Mouse (Mus musculus): ENCODE data around the gene Retreg1.
"Not testable (repeated sequence)": the region's sequence is repeated elsewhere in the genome, so short reads cannot be mapped to it uniquely, and the experiment has no call there.

The Retreg1 gene

DNA sequence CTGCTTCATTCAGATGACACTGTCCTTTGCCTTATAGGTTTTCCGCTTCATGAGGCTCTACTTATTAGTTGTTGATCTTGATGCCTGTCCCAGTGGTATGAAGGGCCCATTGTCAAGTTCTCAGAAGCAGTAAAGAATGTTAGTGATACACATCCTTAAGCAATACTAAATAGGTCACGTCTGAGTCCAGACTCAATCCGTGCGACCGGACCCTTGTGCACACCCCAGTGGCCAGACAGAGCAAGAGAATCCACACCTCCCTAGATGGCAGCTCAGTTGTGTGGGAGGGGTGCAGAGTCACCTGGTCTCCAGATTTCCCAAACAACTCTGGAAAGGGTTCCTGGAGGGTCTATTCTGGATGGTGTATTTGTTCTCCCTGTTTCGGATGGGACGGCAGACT lies 103.5 kb downstream of the Retreg1 start:
- DNase-seq (ENCODE audit: low read depth, low spot score), result no peak

- no peak for DNase-seq (ENCODE audit: low read depth, low spot score)
Measured at GRCm38 (mm10) chr15:25947383-25947782, 104.4 kb downstream of the Retreg1 start.

DNA sequence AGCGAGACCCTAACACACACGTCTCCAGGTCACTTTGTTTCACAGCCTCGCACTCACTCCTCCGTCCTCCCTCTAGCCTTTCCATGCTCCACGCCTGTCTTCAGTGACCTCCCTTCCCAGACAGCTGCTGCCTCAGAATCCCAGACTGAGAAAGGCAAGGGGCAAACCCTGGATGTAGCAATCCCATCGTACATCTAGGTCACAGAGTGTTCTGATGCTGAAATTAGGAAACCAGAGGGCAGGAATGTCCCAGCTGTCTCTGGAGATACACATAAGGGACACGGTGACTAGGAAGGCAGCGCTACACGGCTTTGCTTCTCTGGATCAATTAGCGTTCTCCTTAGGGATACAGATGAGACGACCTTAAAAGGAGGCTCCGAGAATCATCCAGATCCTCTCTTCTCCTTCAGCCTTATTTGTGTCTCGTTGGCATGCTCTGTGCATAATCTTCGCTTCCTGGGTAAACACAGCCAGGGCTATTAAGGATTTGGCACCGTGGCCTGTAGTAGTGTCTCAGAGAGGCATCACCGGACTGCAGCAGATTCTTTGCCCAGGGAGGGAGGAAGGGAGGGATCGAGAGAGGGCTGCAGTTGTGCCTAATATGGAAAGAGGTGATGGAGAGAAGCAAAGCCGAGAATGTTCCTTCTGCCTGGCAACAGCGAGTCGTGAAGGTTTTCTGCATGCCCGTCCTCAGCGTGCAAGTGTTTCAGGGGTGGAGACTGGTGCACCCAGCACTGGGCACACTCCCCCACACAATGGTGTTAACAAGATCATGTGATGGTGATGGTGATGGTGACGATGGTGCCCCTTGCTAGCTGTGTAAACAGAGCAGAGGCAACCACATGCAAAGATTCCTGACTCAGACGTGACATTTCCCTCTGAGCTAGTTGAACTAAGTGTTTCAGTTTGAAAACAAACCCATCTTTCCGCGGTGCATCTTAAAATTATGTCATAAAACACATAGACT lies 105.6 kb downstream of the Retreg1 start:
- DNase-seq (ENCODE audit: low read depth, low spot score), result no peak

DNA sequence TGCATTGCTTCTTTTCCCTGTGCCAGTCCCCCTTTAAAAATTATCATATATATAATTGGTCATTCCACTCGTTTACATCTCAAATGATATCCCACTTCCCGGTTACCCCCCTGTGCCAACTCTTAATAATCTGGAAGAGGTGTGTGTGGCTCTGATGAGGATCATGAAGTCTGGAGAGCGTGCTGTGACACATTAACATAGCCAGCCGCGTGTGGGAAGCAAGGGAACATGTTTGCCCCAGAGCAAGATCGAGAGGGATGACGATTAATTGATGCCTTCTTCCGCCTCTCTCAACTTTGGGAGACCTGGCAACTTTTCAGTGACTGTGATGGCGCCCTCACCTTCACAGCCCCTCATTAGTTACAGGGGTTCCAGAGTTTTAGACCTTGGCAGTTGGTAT lies 106.7 kb downstream of the Retreg1 start:
- DNase-seq (ENCODE audit: low read depth, low spot score), result no peak

GRCm38 (mm10) chr15:25950584-25950983 lies 107.6 kb downstream of the Retreg1 start:
- no peak for DNase-seq (ENCODE audit: low read depth, low spot score)

- DNase-seq (ENCODE audit: low read depth, low spot score), result no peak
Measured at GRCm38 (mm10) chr15:25951037-25951436, 108.1 kb downstream of the Retreg1 start.

DNA sequence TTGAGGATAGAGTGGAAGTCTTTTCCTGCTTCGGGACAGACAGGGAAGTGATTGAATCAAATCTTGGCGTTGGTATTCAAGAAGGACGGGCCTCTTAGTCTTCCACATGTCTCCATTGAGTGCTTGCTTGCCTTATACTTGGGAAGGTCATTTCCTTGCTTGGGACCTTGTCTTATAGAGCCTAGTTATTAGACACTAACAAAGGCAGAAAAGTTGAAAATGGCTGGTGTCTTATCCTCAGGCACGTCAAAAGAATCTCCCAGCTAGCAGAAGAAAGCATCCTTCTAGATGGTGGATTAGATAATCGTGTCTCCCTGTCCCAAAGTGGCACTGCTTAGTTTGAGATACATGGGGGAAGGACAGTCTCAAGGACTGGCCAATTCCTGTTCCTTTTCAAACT lies 113.0 kb downstream of the Retreg1 start:
- no peak for DNase-seq (ENCODE audit: low read depth, low spot score)

DNA sequence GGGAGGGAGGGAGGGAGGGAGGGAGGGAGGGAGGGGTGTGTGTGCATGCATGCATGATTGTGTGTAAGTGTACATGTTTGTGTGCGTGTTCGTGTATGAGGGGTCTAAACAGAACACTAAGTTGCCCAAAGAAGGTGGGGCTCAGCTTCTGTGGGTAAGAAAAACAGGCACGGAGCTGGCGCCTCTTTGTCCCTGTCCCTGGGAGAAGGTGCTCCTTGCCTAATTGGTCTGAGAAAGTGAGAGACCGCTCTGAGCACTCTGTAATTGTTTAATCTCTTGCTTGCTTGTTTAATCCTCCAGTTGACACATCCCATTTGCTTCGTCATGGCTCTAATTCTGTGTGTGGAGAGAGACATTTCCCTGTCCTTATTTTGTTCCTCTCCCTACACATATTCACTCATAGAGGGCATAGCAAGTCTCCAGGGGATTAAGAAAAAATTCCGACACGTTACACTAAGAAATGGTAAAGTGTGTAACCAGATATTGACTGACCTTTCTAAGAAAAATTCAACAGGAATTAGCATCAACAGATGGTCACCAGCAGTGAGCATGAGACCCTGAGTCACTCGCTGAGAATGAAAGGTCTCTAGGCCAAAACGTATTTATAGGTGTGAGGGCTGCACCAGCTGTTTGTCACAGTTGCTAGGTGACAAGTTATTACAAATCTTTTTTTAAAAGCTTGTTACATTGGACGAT lies 113.6 kb downstream of the Retreg1 start:
- DNase-seq (ENCODE audit: low read depth, low spot score), result no peak

- DNase-seq (ENCODE audit: low read depth, low spot score), result no peak
Measured at GRCm38 (mm10) chr15:25957651-25958050, 114.7 kb downstream of the Retreg1 start.

- no peak for DNase-seq (ENCODE audit: low read depth, low spot score)
Measured at GRCm38 (mm10) chr15:25959375-25959774, 116.4 kb downstream of the Retreg1 start.

DNA sequence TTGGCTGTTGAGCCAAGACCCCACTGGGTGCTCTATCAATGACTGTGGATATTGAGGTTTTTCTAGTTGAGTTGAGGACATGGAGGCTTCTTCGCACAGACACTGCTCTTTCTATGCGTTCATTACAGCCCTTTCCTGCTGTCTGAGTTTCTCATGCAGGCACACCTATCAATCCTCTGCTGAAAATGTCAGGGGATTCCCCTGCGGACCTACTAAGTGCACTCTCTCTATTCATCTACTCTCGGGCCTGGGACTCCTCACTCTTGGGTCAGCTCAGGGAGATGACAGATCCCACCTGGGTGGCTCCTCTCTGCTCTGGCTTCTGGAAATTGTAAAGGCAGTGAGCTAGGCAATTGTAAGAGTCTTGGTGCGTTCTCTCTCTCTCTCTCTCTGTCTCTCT lies 117.3 kb downstream of the Retreg1 start:
- DNase-seq (ENCODE audit: low read depth, low spot score), result no peak

DNA sequence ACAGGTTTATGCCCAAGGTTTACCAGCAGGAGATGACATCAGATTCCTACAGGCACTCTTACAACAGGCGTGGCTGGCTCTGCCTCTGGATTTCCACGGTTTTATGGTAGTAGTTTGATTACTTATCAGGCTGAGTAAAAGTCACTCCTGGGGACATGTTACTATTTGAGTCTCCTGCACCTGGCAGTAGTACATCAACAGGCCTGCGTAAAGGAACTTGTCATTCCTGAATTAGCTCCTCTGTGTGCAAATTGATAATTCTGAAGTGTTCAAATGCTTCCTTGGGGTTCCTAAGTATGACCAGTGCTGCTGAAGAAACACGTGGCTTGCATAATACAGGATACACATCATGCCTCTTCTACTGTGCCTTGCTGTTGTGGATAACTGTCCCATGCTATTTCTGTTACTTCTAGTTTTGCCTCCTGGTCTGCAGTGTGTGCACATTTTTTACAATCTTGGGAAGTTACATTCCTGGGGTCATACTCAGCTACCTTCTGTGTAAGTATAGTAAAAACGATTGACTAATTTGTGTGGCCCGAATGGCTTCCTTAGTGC lies 123.3 kb downstream of the Retreg1 start:
- no peak for DNase-seq (ENCODE audit: low read depth, low spot score)

GRCm38 (mm10) chr15:25971596-25971995 lies 128.6 kb downstream of the Retreg1 start:
- DNase-seq (ENCODE audit: low read depth, low spot score), result no peak

- no peak for DNase-seq (ENCODE audit: low read depth, low spot score)
Measured at GRCm38 (mm10) chr15:25972758-25973157, 129.8 kb downstream of the Retreg1 start.

DNA sequence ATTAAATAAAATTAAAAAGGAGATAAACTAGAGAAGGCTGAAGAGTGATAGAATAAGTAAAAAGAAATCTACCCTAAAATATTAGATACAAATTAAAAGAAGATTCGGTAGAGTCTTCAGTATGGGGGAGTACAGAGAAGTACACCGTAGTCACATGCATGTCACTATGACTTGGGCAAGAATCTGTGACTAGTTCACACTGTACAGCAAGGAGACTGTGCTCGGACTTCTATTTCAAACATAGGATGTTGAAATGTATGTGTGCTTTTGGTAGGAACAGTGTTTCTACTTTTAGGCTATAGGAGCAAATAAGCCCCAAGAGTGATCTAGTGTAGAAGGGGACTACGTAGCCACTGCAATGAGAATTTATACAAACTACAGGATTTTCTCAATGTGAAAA lies 131.4 kb downstream of the Retreg1 start:
- DNase-seq (ENCODE audit: low read depth, low spot score), result no peak

GRCm38 (mm10) chr15:25975810-25976209 lies 132.8 kb downstream of the Retreg1 start:
- no peak for DNase-seq (ENCODE audit: low read depth, low spot score)

- not testable (repeated sequence) for DNase-seq (ENCODE audit: low read depth, low spot score)
Measured at GRCm38 (mm10) chr15:25983614-25984013, 140.6 kb downstream of the Retreg1 start.

DNA sequence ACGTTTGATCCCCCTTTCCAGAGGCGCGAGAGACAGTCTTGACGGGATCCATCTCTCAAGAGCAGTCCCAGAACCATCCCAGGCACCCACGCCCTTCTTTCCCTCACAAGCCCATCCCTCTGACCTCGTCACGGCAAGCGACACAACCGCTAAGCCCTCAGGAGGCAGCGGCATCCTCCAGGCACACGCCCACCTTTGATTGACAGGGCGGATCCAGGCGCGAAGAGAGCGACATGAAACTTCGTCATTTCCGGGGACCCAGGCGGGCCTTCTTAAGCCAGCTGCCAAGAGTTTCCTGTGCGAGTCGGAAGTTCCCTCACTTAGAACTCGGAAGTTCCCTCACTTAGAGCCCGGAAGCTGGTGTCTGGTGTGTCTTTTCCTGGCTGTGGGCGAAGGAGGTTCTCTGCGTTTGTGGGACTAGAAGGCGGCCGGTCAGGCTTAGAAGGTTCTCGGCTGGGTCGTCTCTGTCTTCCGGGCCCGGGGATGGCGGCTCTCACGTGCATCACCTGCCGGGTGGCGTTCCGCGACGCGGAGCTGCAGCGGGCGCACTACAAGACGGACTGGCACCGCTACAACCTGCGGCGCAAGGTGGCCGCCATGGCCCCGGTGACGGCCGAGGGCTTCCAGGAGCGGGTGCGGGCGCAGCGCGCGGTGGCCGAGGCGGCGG lies 141.2 kb downstream of the Retreg1 start, which contains the start of gene Zfp622:
Gene Zfp622 (plus strand): TSS at position 300 of the 667 bp plus-strand sequence.
- peak; percentile 89 for DNase-seq (ENCODE audit: low read depth, low spot score)

GRCm38 (mm10) chr15:25984734-25985492 lies 141.9 kb downstream of the Retreg1 start:
- peak; percentile 15 for DNase-seq (ENCODE audit: low read depth, low spot score)

DNA sequence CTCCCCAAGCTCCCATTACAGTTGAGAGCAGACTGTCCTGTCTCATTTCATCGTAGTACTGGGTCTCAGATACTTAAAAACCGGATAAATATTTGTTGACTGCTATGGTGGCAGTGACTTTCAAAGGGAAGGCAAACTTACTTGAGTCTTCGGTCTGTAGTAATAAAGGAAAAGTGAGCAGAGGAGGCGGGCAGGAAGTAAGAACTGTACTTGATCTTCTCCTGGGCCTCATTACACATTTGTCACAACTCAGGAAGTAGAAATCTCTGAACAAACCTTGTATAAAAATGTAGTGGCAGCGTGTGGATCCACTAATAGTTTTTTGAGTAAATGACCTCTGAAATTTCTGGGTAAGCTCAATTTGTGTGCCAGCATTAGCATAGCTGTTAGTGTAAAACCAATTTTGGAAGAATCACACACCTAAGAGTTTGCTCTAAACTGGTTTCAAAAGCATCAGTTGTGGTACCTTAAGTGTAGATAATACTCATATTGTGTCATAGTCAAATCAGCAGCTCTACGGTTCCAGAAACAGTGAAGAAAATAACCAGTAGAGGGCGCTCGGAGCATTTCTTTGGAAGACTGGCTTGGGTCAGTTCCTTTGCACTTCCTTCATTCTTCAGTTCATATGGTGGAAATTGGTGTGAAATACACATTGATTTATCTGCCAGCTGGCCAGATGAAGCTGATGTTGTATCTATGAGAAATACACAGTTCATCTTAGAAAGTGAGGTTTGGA lies 150.2 kb downstream of the Retreg1 start:
- peak; percentile 42 for DNase-seq (ENCODE audit: low read depth, low spot score)
